Mouse (Mus musculus): Measurements from ENCODE around the gene Ssmem1. TPM values are rescaled to one million over a fixed set of nuclear protein-coding genes. Genes with fewer than 3 reads are reported as not detected.

Gene Ssmem1
- polyA plus RNA-seq, 1 experiment from 2014 or later = not detected

GRCm38 (mm10) chr6:30547656-30548306, 38.1 kb downstream of the Ssmem1 start:
- no peaks in the 10 kb centered on the region for H3K27me3 ChIP-seq (replicated peaks; ENCODE audit: control insufficient read depth, insufficient read depth, low read length)
- H3K9me3 ChIP-seq (ENCODE audit: control insufficient read depth, low read length) = no peaks in the 10 kb centered on the region
- H3K9ac ChIP-seq (ENCODE audit: low read length) = no peak overlapping the region
- H3K4me3 ChIP-seq (ENCODE audit: low read depth, low read length) = no peak overlapping the region
- 46% methylated on average over 9 of the region's 9 CpGs for WGBS
- no peak for DNase-seq (ENCODE audit: low spot score)
- no peaks in the 10 kb centered on the region for H3K36me3 ChIP-seq (ENCODE audit: control insufficient read depth, insufficient read depth, low read length)
- peak overlapping the region; percentile 62 for H3K27ac ChIP-seq (ENCODE audit: low read depth)
- no peak for ATAC-seq (replicated peaks; ENCODE audit: low FRiP score, low TSS enrichment, low read depth)
- H3K4me2 ChIP-seq (ENCODE audit: low read length) = 0 out of 2 replicates have a peak overlapping the region, but pooled peaks have one; percentile 54
- H3K4me1 ChIP-seq (replicated peaks; ENCODE audit: control insufficient read depth, insufficient read depth, low read length) = peaks cover 43% of the 10 kb centered on the region

- DNase-seq (ENCODE audit: low spot score) (no peak), ATAC-seq (replicated peaks; ENCODE audit: low FRiP score, low TSS enrichment, low read depth) (no peak)
- Histone ChIP-seq H3K9ac (ENCODE audit: low read length) (no peak overlapping the region), H3K9me3 (ENCODE audit: control insufficient read depth, low read length) (no peaks in the 10 kb centered on the region), H3K4me2 (ENCODE audit: low read length) (no peak overlapping the region), H3K27me3 (replicated peaks; ENCODE audit: control insufficient read depth, insufficient read depth, low read length) (no peaks in the 10 kb centered on the region), H3K4me1 (replicated peaks; ENCODE audit: control insufficient read depth, insufficient read depth, low read length) (peaks cover 32% of the 10 kb centered on the region), H3K27ac (ENCODE audit: low read depth) (peak overlapping the region; percentile 77), H3K36me3 (ENCODE audit: control insufficient read depth, insufficient read depth, low read length) (no peaks in the 10 kb centered on the region), H3K4me3 (ENCODE audit: low read depth, low read length) (no peak overlapping the region)
- 21% methylated on average over 15 of the region's 15 CpGs for WGBS
These were observed 39.6 kb downstream of the Ssmem1 start for GRCm38 (mm10) chr6:30549231-30549761.

GRCm38 (mm10) chr6:30550496-30551192, 41.0 kb downstream of the Ssmem1 start:
- ATAC-seq (replicated peaks; ENCODE audit: low FRiP score, low TSS enrichment, low read depth) (no peak), DNase-seq (ENCODE audit: low spot score) (no peak)
- no peaks in the 10 kb centered on the region for H3K9me3 ChIP-seq (ENCODE audit: control insufficient read depth, low read length)
- H3K36me3 ChIP-seq (ENCODE audit: control insufficient read depth, insufficient read depth, low read length) = no peaks in the 10 kb centered on the region
- no peak overlapping the region for H3K4me3 ChIP-seq (ENCODE audit: low read depth, low read length)
- 88% methylated on average over 7 of the region's 7 CpGs for WGBS
- peaks cover 32% of the 10 kb centered on the region for H3K4me1 ChIP-seq (replicated peaks; ENCODE audit: control insufficient read depth, insufficient read depth, low read length)
- H3K27me3 ChIP-seq (replicated peaks; ENCODE audit: control insufficient read depth, insufficient read depth, low read length) = no peaks in the 10 kb centered on the region
- no peak overlapping the region for H3K4me2 ChIP-seq (ENCODE audit: low read length)
- no peak overlapping the region for H3K9ac ChIP-seq (ENCODE audit: low read length)
- no peak overlapping the region for H3K27ac ChIP-seq (ENCODE audit: low read depth)

- peaks cover 32% of the 10 kb centered on the region for H3K4me1 ChIP-seq (replicated peaks; ENCODE audit: control insufficient read depth, insufficient read depth, low read length)
- DNase-seq (ENCODE audit: low spot score) (no peak), ATAC-seq (replicated peaks; ENCODE audit: low FRiP score, low TSS enrichment, low read depth) (no peak)
- no peaks in the 10 kb centered on the region for H3K36me3 ChIP-seq (ENCODE audit: control insufficient read depth, insufficient read depth, low read length)
- H3K27ac ChIP-seq (ENCODE audit: low read depth) = no peak overlapping the region
- no peak overlapping the region for H3K9ac ChIP-seq (ENCODE audit: low read length)
- no peaks in the 10 kb centered on the region for H3K9me3 ChIP-seq (ENCODE audit: control insufficient read depth, low read length)
- H3K4me3 ChIP-seq (ENCODE audit: low read depth, low read length) = no peak overlapping the region
- H3K4me2 ChIP-seq (ENCODE audit: low read length) = no peak overlapping the region
- H3K27me3 ChIP-seq (replicated peaks; ENCODE audit: control insufficient read depth, insufficient read depth, low read length) = no peaks in the 10 kb centered on the region
These were observed 41.5 kb downstream of the Ssmem1 start for GRCm38 (mm10) chr6:30551193-30551515.

GRCm38 (mm10) chr6:30551644-30552580, 42.3 kb downstream of the Ssmem1 start:
- no peak overlapping the region for H3K9ac ChIP-seq (ENCODE audit: low read length)
- H3K36me3 ChIP-seq (ENCODE audit: control insufficient read depth, insufficient read depth, low read length) = no peaks in the 10 kb centered on the region
- H3K9me3 ChIP-seq (ENCODE audit: control insufficient read depth, low read length) = no peaks in the 10 kb centered on the region
- H3K4me1 ChIP-seq (replicated peaks; ENCODE audit: control insufficient read depth, insufficient read depth, low read length) = peaks cover 25% of the 10 kb centered on the region
- DNase-seq (ENCODE audit: low spot score) (no peak), ATAC-seq (replicated peaks; ENCODE audit: low FRiP score, low TSS enrichment, low read depth) (no peak)
- peak overlapping the region; percentile 28 for H3K4me2 ChIP-seq (ENCODE audit: low read length)
- no peak overlapping the region; the same call in 1 of the 2 replicates for H3K27ac ChIP-seq (ENCODE audit: low read depth)
- no peak overlapping the region for H3K4me3 ChIP-seq (ENCODE audit: low read depth, low read length)
- 31% methylated on average over 23 of the region's 23 CpGs for WGBS
- H3K27me3 ChIP-seq (replicated peaks; ENCODE audit: control insufficient read depth, insufficient read depth, low read length) = no peaks in the 10 kb centered on the region

GRCm38 (mm10) chr6:30552628-30553027, 43.0 kb downstream of the Ssmem1 start:
- Histone ChIP-seq H3K4me2 (ENCODE audit: low read length) (no peak overlapping the region), H3K4me1 (replicated peaks; ENCODE audit: control insufficient read depth, insufficient read depth, low read length) (peaks cover 23% of the 10 kb centered on the region)

GRCm38 (mm10) chr6:30553381-30554010, 43.8 kb downstream of the Ssmem1 start:
- H3K36me3 ChIP-seq (ENCODE audit: control insufficient read depth, insufficient read depth, low read length) = no peaks in the 10 kb centered on the region
- WGBS = 61% methylated on average over 7 of the region's 7 CpGs
- no peaks in the 10 kb centered on the region for H3K27me3 ChIP-seq (replicated peaks; ENCODE audit: control insufficient read depth, insufficient read depth, low read length)
- peaks cover 19% of the 10 kb centered on the region for H3K4me1 ChIP-seq (replicated peaks; ENCODE audit: control insufficient read depth, insufficient read depth, low read length)
- no peak overlapping the region for H3K4me3 ChIP-seq (ENCODE audit: low read depth, low read length)
- ATAC-seq (replicated peaks; ENCODE audit: low FRiP score, low TSS enrichment, low read depth) = no peak
- peak overlapping the region; percentile 14; the same call in 1 of the 2 replicates for H3K27ac ChIP-seq (ENCODE audit: low read depth)
- DNase-seq (ENCODE audit: low spot score) = no peak
- no peaks in the 10 kb centered on the region for H3K9me3 ChIP-seq (ENCODE audit: control insufficient read depth, low read length)
- H3K4me2 ChIP-seq (ENCODE audit: low read length) = no peak overlapping the region
- no peak overlapping the region for H3K9ac ChIP-seq (ENCODE audit: low read length)

More at GRCm38 (mm10) chr6:30552628-30553027, 43.0 kb downstream of the Ssmem1 start:
- H3K4me3 ChIP-seq (ENCODE audit: low read depth, low read length) = no peak overlapping the region
- no peak overlapping the region for H3K9ac ChIP-seq (ENCODE audit: low read length)
- no peaks in the 10 kb centered on the region for H3K9me3 ChIP-seq (ENCODE audit: control insufficient read depth, low read length)
- peak overlapping the region; percentile 0; the same call in 1 of the 2 replicates for H3K27ac ChIP-seq (ENCODE audit: low read depth)
- no peaks in the 10 kb centered on the region for H3K36me3 ChIP-seq (ENCODE audit: control insufficient read depth, insufficient read depth, low read length)
- WGBS = 64% methylated on average over 6 of the region's 6 CpGs
- DNase-seq (ENCODE audit: low spot score) (no peak), ATAC-seq (replicated peaks; ENCODE audit: low FRiP score, low TSS enrichment, low read depth) (no peak)
- no peaks in the 10 kb centered on the region for H3K27me3 ChIP-seq (replicated peaks; ENCODE audit: control insufficient read depth, insufficient read depth, low read length)

- H3K4me3 ChIP-seq (ENCODE audit: low read depth, low read length) = no peak overlapping the region
- ATAC-seq (replicated peaks; ENCODE audit: low FRiP score, low TSS enrichment, low read depth) (no peak), DNase-seq (ENCODE audit: low spot score) (no peak)
- H3K36me3 ChIP-seq (ENCODE audit: control insufficient read depth, insufficient read depth, low read length) = no peaks in the 10 kb centered on the region
- H3K4me2 ChIP-seq (ENCODE audit: low read length) = no peak overlapping the region
- no peaks in the 10 kb centered on the region for H3K9me3 ChIP-seq (ENCODE audit: control insufficient read depth, low read length)
- no peak overlapping the region for H3K9ac ChIP-seq (ENCODE audit: low read length)
- H3K27me3 ChIP-seq (replicated peaks; ENCODE audit: control insufficient read depth, insufficient read depth, low read length) = no peaks in the 10 kb centered on the region
- H3K4me1 ChIP-seq (replicated peaks; ENCODE audit: control insufficient read depth, insufficient read depth, low read length) = peaks cover 16% of the 10 kb centered on the region
- H3K27ac ChIP-seq (ENCODE audit: low read depth) = peak overlapping the region; percentile 14; the same call in 1 of the 2 replicates
- 89% methylated on average over 5 of the region's 5 CpGs for WGBS
These were observed 44.4 kb downstream of the Ssmem1 start for GRCm38 (mm10) chr6:30554092-30554491.
